Mouse (Mus musculus): Measurements from ENCODE around the gene Ncapd2.

Gene Ncapd2

DNA sequence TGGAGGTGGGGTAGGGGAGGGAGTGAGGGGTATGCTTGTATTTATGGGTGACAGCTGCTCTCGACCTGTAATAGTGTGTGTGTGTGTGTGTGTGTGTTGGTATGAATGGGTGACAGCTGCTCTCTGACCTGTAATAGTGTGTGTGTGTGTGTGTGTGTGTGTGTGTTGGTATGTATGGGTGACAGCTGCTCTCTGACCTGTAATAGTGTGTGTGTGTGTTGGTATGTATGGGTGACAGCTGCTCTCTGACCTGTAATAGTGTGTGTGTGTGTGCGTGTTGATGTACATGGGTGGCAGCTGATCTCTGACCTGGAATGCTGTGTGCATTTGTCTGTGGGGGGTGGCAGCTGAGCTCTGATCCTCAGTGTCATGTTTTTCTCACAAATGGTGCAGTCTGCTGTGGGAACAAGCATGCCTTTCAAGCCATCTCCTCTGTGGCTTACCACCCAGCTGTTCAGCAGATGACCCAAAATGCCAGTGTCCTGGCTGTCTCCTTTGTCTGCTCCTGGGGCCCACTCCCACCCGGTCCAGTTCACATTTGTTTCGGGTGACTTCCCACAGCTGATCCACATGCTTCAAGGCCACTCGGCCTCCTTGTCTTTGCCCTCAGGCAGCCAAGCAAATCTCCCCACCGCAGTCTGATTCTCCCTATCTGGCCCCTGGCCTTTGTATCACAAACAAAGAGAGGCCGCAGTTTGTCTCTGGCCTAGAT lies 34.4 kb downstream of the Ncapd2 start:
- in situ Hi-C loops (cut with MboI; ENCODE audit: low pct_unique_long_range_greater_than_20kb in 1 of 2, low sequenced_read_pairs in 2 of 2, unreplicated experiment in 1 of 2) = no loop called here

DNA sequence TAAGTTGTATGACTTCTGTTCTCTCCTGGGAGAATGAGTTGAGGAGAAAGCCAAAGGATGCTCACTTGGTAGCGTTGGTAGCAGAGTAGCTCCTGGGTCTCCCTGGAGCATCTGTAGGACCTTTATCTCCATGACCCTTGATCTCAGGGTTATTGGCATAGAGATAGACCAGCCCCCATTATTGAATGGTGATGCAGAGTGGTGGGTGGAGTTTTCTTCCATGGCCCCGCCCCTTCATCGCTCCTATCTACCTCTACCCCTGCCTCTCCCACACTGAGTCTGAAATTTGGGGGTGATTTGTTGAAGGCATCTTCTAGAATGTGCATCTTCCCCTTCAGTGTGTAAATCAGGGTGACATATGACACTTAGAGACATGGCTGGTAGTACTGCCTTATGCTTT lies 35.0 kb downstream of the Ncapd2 start:
- in situ Hi-C loops (cut with MboI; ENCODE audit: low pct_unique_long_range_greater_than_20kb in 1 of 2, low sequenced_read_pairs in 2 of 2, unreplicated experiment in 1 of 2) = no loop called here

GRCm38 (mm10) chr6:125155262-125155661 lies 36.2 kb downstream of the Ncapd2 start:
- in situ Hi-C loops (cut with MboI; ENCODE audit: low pct_unique_long_range_greater_than_20kb in 1 of 2, low sequenced_read_pairs in 2 of 2, unreplicated experiment in 1 of 2) = no loop called here

DNA sequence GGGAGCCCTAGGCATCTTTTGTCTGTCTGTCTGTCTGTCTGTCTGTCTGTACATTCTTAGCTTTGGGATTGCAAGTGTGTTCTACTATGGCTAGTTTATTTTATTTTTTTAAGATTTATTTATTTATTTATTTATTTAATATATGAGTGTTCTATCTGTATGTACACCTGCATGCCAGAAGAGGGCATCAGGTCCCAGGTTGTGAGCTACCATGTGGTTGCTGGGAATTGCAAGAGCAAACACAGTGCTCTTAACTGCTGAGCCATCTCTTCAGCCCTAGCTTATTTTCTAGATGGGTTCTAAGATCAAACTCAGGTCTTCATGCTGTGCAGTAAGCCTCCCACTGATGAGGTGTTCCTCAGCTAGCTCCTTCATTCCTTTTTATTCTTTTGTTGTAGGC lies 37.0 kb downstream of the Ncapd2 start:
- in situ Hi-C loops (cut with MboI; ENCODE audit: low pct_unique_long_range_greater_than_20kb in 1 of 2, low sequenced_read_pairs in 2 of 2, unreplicated experiment in 1 of 2) = no loop called here

DNA sequence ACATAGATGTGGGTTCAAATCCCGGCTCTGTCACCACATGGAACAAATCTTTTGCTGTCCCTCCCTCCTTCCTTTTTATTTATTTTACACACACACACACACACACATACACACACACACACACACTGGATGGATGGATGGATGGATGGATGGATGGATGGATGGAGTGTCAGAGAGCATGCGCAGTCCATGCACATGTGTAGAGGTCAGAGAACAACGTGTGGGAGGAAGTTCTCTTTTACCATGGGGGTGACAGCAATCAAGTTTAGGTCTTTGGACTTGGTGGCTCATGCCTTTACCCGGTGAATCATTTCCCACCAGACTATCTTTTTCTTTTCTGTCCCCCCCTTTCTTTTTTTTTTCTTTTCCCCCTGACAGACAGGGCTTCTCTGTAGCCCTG lies 37.8 kb downstream of the Ncapd2 start:
- in situ Hi-C loops (cut with MboI; ENCODE audit: low pct_unique_long_range_greater_than_20kb in 1 of 2, low sequenced_read_pairs in 2 of 2, unreplicated experiment in 1 of 2) = no loop called here

- in situ Hi-C loops (cut with MboI; ENCODE audit: low pct_unique_long_range_greater_than_20kb in 1 of 2, low sequenced_read_pairs in 2 of 2, unreplicated experiment in 1 of 2) = no loop called here
Measured at GRCm38 (mm10) chr6:125153018-125153389, 38.5 kb downstream of the Ncapd2 start.

DNA sequence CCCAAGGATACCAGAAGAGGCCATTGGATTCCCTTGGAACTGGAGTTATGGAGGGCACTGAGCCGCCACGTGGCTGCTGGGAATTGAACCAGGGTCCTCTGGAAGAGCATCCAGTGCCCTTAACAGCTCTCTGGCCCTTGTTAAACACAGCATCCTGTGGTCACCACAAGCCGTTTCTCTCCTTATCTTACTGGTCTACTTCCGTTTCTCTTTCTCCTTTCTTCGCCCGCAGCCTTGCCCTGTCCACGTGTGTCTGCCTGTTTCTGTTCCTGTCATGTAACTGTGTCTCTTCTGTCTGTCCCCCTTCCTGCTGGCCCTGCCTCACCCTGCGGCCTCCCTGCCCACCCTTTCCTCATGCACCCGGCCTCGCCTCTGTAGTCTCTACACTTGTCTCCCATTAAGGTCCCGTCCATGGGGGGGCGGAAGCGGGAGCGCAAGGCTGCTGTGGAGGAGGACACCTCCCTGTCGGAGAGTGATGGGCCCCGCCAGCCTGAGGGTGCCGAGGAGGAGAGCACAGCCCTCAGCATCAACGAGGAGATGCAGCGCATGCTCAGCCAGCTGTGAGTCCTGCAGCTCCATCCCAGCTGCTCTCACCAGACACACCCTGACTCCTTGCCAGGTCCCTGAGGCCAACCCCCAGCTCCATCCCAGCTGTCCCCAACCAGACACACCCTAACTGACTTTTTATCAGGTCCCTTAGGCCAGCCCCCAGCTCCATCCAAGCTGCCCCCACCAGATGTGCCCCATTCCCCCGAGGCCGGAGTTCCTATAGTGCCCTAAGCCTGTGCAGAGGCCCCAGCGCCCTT lies 39.1 kb downstream of the Ncapd2 start:
- in situ Hi-C loops (cut with MboI; ENCODE audit: low pct_unique_long_range_greater_than_20kb in 1 of 2, low sequenced_read_pairs in 2 of 2, unreplicated experiment in 1 of 2) = no loop called here

- in situ Hi-C loops (cut with MboI; ENCODE audit: low pct_unique_long_range_greater_than_20kb in 1 of 2, low sequenced_read_pairs in 2 of 2, unreplicated experiment in 1 of 2) = no loop called here
Measured at GRCm38 (mm10) chr6:125149569-125149950, 41.9 kb downstream of the Ncapd2 start.

DNA sequence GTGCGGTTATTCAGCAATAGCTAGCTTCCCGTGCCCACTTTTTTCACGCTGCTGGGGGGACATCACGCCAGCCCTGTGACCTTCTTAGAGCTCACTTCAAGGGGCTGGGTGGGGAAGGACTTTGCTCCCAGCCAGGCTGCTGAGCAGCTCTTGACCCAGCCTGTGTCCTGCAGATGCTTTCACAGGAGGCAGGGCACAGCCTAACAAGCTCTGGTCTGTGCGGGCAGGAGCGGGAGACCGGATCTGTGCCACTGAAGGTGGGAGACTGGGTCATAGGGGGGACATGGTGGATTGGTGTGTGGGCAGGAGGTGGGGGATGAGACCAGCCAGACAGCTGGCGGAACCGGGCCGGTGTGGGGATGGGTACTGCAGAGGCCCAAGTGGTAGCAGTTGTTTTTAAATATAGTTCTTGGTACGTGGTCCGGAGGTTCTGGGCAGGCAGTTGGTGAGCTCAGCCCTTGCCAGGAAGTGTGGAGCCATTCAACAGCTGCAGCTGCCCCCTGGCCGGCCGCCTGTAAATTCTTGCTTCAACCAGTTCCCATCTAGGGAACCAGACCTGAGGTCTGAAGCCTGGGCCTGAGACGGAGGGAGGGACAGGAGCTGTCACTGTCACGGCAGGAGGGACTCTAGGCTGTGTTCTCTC lies 42.5 kb downstream of the Ncapd2 start:
- in situ Hi-C loops (cut with MboI; ENCODE audit: low pct_unique_long_range_greater_than_20kb in 1 of 2, low sequenced_read_pairs in 2 of 2, unreplicated experiment in 1 of 2) = no loop called here

- in situ Hi-C loops (cut with MboI; ENCODE audit: low pct_unique_long_range_greater_than_20kb in 1 of 2, low sequenced_read_pairs in 2 of 2, unreplicated experiment in 1 of 2) = no loop called here
Measured at GRCm38 (mm10) chr6:125148251-125148925, 43.1 kb downstream of the Ncapd2 start.

DNA sequence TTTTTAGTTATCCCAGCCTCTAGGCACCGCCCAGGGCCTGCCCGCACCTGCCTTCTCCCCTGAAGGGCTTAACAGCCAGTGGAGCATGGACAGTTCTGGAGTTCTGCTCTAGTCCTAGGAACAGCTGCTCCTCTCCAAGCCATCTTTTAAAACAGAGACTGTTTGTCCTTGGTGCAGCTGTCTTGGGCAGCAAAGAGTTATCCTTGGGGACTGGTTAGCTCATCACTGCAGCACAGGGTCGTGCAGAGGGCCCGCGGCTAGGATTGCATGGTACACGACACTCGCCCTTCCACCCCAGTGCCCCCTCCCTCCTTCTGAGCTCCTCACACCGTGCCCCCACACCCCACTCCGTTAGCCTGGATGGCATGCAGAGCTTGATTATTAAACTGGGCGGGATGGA lies 44.2 kb downstream of the Ncapd2 start:
- in situ Hi-C loops (cut with MboI; ENCODE audit: low pct_unique_long_range_greater_than_20kb in 1 of 2, low sequenced_read_pairs in 2 of 2, unreplicated experiment in 1 of 2) = no loop called here

GRCm38 (mm10) chr6:125146797-125147196 lies 44.7 kb downstream of the Ncapd2 start:
- in situ Hi-C loops (cut with MboI; ENCODE audit: low pct_unique_long_range_greater_than_20kb in 1 of 2, low sequenced_read_pairs in 2 of 2, unreplicated experiment in 1 of 2) = no loop called here

GRCm38 (mm10) chr6:125146148-125146547 lies 45.4 kb downstream of the Ncapd2 start:
- in situ Hi-C loops (cut with MboI; ENCODE audit: low pct_unique_long_range_greater_than_20kb in 1 of 2, low sequenced_read_pairs in 2 of 2, unreplicated experiment in 1 of 2) = no loop called here

GRCm38 (mm10) chr6:125145479-125145951 lies 46.0 kb downstream of the Ncapd2 start:
- in situ Hi-C loops (cut with MboI; ENCODE audit: low pct_unique_long_range_greater_than_20kb in 1 of 2, low sequenced_read_pairs in 2 of 2, unreplicated experiment in 1 of 2) = no loop called here

GRCm38 (mm10) chr6:125145001-125145400 lies 46.5 kb downstream of the Ncapd2 start, which contains the start of gene Iffo1:
Gene Iffo1 (plus strand): TSS chr6:125145241.
- in situ Hi-C loops (cut with MboI; ENCODE audit: low pct_unique_long_range_greater_than_20kb in 1 of 2, low sequenced_read_pairs in 2 of 2, unreplicated experiment in 1 of 2) = no loop called here

DNA sequence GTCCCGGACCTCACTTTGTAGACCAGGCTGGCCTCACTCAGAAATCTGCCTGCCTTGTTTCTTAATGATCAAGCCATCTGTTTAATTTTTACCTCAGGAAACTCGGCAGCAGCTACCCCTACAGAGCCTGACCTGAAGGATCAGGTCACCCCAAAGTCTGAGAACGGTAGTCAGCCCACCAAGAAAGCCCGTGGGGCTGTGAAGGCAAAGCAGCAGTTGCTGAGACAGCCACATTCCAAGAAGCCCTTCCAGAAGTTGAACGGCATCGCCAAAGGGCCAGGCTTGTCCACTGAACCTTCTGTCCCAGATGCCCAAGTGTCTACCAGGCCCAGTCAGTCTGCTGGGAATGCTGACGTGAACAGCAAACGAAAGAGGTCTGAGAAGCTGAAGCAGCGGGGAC lies 47.6 kb downstream of the Ncapd2 start:
- in situ Hi-C loops (cut with MboI; ENCODE audit: low pct_unique_long_range_greater_than_20kb in 1 of 2, low sequenced_read_pairs in 2 of 2, unreplicated experiment in 1 of 2) = no loop called here

DNA sequence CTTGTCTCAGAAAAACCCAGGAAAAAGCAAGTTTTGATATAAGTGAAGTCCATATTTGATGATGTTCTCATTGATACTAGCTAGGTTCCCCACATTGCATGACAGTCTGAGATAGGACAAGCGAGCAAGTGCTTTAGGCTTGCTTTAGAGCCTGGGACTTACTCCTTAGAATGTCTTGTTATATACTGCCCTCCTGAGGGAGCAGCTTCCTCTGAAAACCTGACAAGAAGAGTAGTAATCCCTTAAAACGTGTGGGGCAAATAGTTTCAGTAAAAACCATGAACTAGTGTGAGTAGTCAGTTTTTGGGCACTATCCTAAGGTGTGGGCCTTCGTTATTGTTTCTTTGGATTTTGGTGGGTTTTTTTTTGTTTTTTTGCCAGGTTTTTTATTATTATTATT lies 48.4 kb downstream of the Ncapd2 start:
- in situ Hi-C loops (cut with MboI; ENCODE audit: low pct_unique_long_range_greater_than_20kb in 1 of 2, low sequenced_read_pairs in 2 of 2, unreplicated experiment in 1 of 2) = no loop called here

GRCm38 (mm10) chr6:125142436-125142835 lies 49.1 kb downstream of the Ncapd2 start:
- in situ Hi-C loops (cut with MboI; ENCODE audit: low pct_unique_long_range_greater_than_20kb in 1 of 2, low sequenced_read_pairs in 2 of 2, unreplicated experiment in 1 of 2) = no loop called here

DNA sequence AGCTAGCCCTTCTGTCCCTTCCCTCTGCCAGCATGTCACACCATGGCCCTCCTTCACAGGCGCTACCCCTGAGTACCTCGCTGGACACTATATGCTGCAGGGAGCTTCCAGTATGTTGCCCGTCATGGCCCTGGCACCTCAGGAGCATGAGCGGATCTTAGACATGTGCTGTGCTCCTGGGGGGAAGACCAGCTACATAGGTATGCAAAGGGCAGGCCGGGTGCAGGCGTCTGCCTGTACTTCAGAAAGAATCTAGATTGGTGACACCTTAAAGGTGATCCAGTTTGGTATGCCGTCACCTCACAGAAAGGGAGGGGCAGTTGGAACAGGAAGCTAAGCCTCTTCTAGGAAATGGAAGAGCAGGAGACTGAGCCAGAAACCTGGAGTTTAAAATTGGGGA lies 51.8 kb downstream of the Ncapd2 start:
- in situ Hi-C loops (cut with MboI; ENCODE audit: low pct_unique_long_range_greater_than_20kb in 1 of 2, low sequenced_read_pairs in 2 of 2, unreplicated experiment in 1 of 2) = no loop called here

All from mouse embryonic stem cell (cell line).